Mouse (Mus musculus) testis, adult 2 months (tissue): ENCODE results near the gene Adgre5. TPM values are rescaled to one million over a fixed set of nuclear protein-coding genes. Genes with fewer than 3 reads are reported as not detected.

ENCODE experiments used
- H3K27ac ChIP-seq: fragments of 200-500 bp; 2 replicates; pipeline ENCODE4 v1.5.1; 2012; ENCODE audit warnings: low read depth, low read length; ENCODE audit not compliant: control insufficient read depth, insufficient read depth
- H3K27me3 ChIP-seq: fragments of 200-500 bp; 2 replicates; pipeline ENCODE4 v1.6.1; 2012; ENCODE audit warnings: mild to moderate bottlenecking, low read length, moderate library complexity; ENCODE audit not compliant: control insufficient read depth, insufficient read depth
- H3K36me3 ChIP-seq: fragments of 200-500 bp; 2 replicates; pipeline ENCODE4 v1.6.1; 2012; ENCODE audit warnings: mild to moderate bottlenecking, low read length; ENCODE audit not compliant: control insufficient read depth, insufficient read depth
- H3K4me1 ChIP-seq: fragments of 200-500 bp; 2 replicates; pipeline ENCODE4 v1.6.1; 2012; ENCODE audit warnings: low read length; ENCODE audit not compliant: control insufficient read depth, insufficient read depth
- H3K4me3 ChIP-seq: fragments of 200-500 bp; 2 replicates; pipeline ENCODE4 v1.5.1; 2012; ENCODE audit warnings: low read depth, mild to moderate bottlenecking, low read length, moderate library complexity, mixed read lengths; ENCODE audit not compliant: control insufficient read depth
- CTCF ChIP-seq: fragments of 200-500 bp; IDR thresholded peaks from 2 replicates; pipeline ENCODE4 v1.5.1; 2012; ENCODE audit warnings: low read depth, mild to moderate bottlenecking, inconsistent platforms, low read length, moderate library complexity; ENCODE audit not compliant: control insufficient read depth, insufficient read depth, insufficient replicate concordance
- POLR2A ChIP-seq: fragments of 200-500 bp; IDR thresholded peaks from 2 replicates; pipeline ENCODE4 v1.6.1; 2012; ENCODE audit warnings: low read depth, mild to moderate bottlenecking, inconsistent platforms, low read length, moderate library complexity; ENCODE audit not compliant: control insufficient read depth
- polyA plus RNA-seq: library from polyadenylated mRNA; depleted of rRNA; stranded (reverse); fragments of >200 nt; gene quantifications from 2 replicates; pipeline ENCODE4 v1.2.3, GENCODE M21; 2012

The Adgre5 gene
- polyA plus RNA-seq, 1 experiment: 6.1 TPM

- Histone ChIP-seq H3K27ac (no peak overlapping the region), H3K4me3 (no peak overlapping the region), H3K4me1 (peaks cover 16% of the 10 kb centered on the region), H3K27me3 (no peaks in the 10 kb centered on the region), H3K36me3 (no peaks in the 10 kb centered on the region)
- TF ChIP-seq CTCF: no peak
Measured at GRCm38 (mm10) chr8:83695351-83696106, 45.6 kb downstream of the Adgre5 start.

GRCm38 (mm10) chr8:83694369-83695160 is 46.6 kb downstream of the Adgre5 start:
- H3K27me3 ChIP-seq: no peaks in the 10 kb centered on the region
- H3K36me3 ChIP-seq: no peaks in the 10 kb centered on the region
- peaks cover 14% of the 10 kb centered on the region for H3K4me1 ChIP-seq
- H3K27ac ChIP-seq: no peak overlapping the region
- no peak for TF ChIP-seq POLR2A
- no peak overlapping the region for H3K4me3 ChIP-seq

GRCm38 (mm10) chr8:83693609-83694236 is 47.4 kb downstream of the Adgre5 start:
- H3K27ac ChIP-seq: no peak overlapping the region
- no peak overlapping the region for H3K4me3 ChIP-seq
- peaks cover 10% of the 10 kb centered on the region for H3K4me1 ChIP-seq
- TF ChIP-seq CTCF (no peak), POLR2A (no peak)
- H3K27me3 ChIP-seq: no peaks in the 10 kb centered on the region
- H3K36me3 ChIP-seq: no peaks in the 10 kb centered on the region

- TF ChIP-seq CTCF: no peak
- no peak for TF ChIP-seq POLR2A
- Histone ChIP-seq H3K36me3 (no peaks in the 10 kb centered on the region), H3K4me1 (no peaks in the 10 kb centered on the region), H3K27me3 (no peaks in the 10 kb centered on the region), H3K4me3 (no peak overlapping the region), H3K27ac (no peak overlapping the region)
Measured at GRCm38 (mm10) chr8:83689264-83689663, 51.9 kb downstream of the Adgre5 start.

GRCm38 (mm10) chr8:83684517-83684916 is 56.6 kb downstream of the Adgre5 start:
- Histone ChIP-seq H3K27ac (no peak overlapping the region), H3K36me3 (no peaks in the 10 kb centered on the region)

GRCm38 (mm10) chr8:83681099-83681498 is 60.0 kb downstream of the Adgre5 start:
- TF ChIP-seq POLR2A: no peak
- no peak for TF ChIP-seq CTCF
- Histone ChIP-seq H3K27me3 (no peaks in the 10 kb centered on the region), H3K27ac (no peak overlapping the region), H3K4me1 (no peaks in the 10 kb centered on the region), H3K4me3 (no peak overlapping the region), H3K36me3 (no peaks in the 10 kb centered on the region)

More at GRCm38 (mm10) chr8:83684517-83684916, 56.6 kb downstream of the Adgre5 start:
- Histone ChIP-seq H3K4me1 (no peaks in the 10 kb centered on the region), H3K27me3 (no peaks in the 10 kb centered on the region), H3K4me3 (no peak overlapping the region)
- no peak for TF ChIP-seq CTCF
- no peak for TF ChIP-seq POLR2A

- Histone ChIP-seq H3K4me1 (no peaks in the 10 kb centered on the region), H3K27ac (no peak overlapping the region), H3K36me3 (no peaks in the 10 kb centered on the region), H3K27me3 (no peaks in the 10 kb centered on the region), H3K4me3 (no peak overlapping the region)
- no peak for TF ChIP-seq CTCF
- TF ChIP-seq POLR2A: no peak
Measured at GRCm38 (mm10) chr8:83680603-83681002, 60.5 kb downstream of the Adgre5 start.
